Mouse (Mus musculus) stomach, postnatal 0 days (tissue): ENCODE data around the gene Fgd5.

Source experiments
- CTCF ChIP-seq: IDR thresholded peaks from 2 replicates; pipeline ENCODE4 v1.5.1; 2016; ENCODE audit warnings: antibody characterized with exemption, low read depth, mild to moderate bottlenecking, moderate library complexity
- EP300 ChIP-seq: optimal IDR thresholded peaks from 2 replicates; pipeline ENCODE3; 2016; ENCODE audit warnings: antibody characterized with exemption

- no peak for TF ChIP-seq EP300
- TF ChIP-seq CTCF = no peak
Measured at GRCm38 (mm10) chr6:91963429-91963828, 15.2 kb upstream of the Fgd5 start.
